Mouse (Mus musculus): Measurements from ENCODE around the gene Zfp85. TPM values are rescaled to one million over a fixed set of nuclear protein-coding genes. Genes with fewer than 3 reads are reported as not detected.
"Not testable (repeated sequence)": the region's sequence is repeated elsewhere in the genome, so short reads cannot be mapped to it uniquely, and the experiment has no call there.

The Zfp85 gene
- 1 to 10 TPM; 1.9 to 2.1 TPM for total RNA-seq (2021)
- long read RNA-seq, experiment 1, partial matches to known transcripts = 0 of 3 reads
- long read RNA-seq, experiment 1, other reads (novel, unspliced or antisense) = 0 of 3 reads
- long read RNA-seq, experiment 2, partial matches to known transcripts = 0 of 1 reads
- long read RNA-seq, experiment 2, other reads (novel, unspliced or antisense) = 1 of 1 reads

DNA sequence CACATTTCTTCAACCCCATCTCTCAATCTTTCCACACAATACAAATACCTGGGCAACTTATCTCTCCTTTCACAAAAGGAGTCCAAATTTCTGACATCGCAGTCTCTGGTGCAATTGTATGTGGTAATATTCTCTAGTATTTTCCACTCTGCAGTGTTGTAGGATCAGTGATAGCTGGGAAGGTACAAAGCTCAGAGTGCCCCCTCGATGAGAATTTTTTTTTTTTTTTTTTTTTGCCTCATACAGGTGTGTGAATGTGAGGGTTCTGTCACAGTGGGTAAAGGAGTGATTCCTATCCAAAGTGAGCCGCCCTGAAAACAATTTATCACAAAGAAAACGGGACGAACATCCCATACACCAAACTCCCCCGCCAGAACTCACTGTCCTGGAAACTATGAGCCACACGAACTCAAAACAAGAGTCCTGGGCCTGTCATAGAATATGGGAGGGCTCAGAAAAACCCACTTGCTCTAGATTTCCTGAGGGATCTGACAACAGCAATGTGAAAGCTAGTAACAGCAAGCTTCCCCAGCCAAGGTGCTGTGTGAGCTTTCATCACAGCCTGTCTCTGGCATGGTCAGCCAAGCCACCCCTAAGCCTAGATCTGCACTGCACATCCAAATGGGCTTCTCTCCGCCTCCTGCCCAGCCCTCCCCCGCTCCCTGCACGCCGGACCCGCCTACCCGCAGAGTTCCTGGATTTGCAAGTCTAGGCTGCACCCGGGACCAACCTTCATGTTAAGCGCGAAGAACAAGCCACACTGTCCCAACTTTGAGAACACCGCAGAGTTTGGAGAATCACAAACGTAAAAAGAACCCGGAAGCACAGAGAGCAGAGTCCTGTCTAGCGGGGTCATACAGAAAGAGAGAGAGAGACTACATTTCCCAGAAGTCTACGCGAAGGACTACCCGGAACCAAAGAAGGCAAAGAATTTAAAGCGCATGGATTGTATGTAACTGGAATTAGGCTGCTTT is at the start of gene Zfp85:
TSS of gene Zfp85 (minus strand) at position 896 of the 974 bp plus-strand sequence.
- peak; percentile 52 for DNase-seq

DNA sequence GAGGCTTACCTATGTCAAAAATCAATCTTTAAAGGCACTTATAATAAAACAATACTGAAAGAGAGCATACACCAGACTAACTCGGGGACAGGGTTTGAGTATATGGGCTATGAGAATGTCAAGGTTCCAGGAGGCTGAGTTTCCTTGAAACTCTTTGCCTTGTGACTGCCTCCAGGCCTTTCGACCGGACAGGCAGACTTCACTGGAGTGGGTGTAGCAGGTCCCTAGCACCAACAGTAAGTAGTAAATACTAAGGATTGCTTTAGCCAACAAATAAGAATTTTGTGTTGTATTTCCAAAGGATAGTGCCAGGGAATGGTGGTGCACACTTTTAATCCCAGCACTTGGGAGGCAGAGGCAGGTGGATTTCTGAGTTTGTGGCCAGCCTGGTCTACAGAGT is 44.1 kb upstream of the Zfp85 start:
- DNase-seq = not testable (repeated sequence)

DNA sequence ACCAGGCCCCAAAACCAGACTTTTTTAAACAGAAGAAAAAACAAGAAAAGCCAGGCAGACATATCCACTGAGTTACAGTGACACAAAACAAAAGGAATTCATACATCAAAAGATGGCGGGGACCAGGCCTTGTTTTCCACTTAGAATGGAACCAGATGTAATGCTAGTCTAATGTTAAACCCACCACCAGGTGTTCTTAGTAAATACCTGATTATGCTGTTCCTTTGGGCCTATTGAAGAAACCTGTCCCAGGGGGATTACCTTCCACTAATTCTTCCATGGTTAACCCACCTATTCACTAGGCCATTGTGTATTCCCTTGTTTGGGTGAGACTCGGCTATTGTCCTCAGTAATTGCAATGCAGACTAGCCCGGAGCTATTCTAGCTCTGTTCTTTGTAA is 43.6 kb upstream of the Zfp85 start:
- DNase-seq = no peak

DNA sequence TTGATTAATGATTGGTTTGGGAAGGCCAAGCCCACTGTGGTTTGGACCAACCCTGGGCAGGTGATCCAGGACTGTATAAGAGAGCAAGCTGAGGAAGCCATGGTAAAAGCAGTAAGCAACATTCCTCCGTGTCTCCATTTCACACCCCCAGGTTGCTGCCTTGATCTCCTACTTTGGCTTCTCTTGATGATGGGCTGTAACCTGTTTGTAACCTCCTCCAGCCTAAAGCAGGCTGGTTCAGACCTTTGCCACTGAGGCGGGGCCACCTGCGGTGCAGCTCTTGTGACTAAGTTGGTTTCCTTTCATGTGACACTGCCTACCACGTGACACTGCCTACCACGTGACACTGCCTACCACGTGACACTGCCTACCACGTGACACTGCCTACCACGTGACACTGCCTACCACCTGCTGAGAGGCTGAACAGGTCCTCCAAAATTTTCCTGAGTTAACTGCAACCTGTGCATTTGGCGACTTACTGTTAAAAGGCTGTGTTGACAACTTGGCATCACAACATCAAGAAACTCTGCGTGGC is 37.0 kb upstream of the Zfp85 start:
- no peak for DNase-seq

DNA sequence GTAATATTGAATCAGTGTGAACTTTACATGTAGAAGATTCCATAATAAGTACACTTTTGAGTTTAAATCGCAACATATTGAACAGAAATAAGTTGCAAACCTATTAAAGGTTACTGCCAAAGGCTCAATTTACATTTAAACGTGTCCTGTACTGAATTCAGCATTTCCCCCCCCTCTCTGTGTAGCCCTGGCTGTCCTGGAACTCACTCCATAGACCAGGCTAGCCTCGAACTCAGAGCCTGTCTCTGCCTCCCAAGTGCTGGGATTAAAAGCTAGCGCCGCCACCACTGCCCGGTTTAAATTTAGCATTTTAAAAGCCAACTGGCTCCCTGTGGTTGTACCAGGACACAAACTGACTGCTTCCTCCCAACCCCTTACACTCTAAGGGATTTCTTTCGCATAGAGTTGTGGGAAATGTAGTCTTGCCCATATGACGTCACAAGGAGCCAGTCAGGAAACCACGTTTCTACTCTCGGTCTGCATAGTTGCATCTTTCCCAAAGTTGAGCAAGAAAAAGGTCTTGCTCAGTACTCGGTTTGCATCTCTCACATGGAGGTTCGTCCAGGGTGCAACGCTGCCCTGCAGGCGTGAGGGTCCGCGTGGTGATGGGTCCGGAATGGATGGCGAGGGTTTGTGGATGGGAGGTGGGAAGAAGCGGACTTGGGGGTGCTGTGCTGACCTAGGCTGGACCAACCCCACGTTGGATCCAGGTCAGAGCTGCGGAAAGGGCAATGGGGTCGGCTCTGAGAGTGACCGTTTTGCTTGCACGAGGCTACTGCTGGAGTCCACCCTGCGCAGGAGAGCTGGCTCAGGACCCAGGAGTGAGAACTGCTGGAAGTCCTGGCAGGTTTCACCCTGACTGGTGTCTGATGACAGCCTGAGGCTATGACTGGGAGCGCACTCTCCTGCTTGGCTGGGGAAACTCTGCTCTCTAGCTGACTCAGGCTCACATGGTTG is 24.5 kb upstream of the Zfp85 start, which contains the start of gene Zfp493:
TSS of gene Zfp493 (plus strand) at position 429 of the 957 bp plus-strand sequence.
- peak; percentile 52 for DNase-seq

DNA sequence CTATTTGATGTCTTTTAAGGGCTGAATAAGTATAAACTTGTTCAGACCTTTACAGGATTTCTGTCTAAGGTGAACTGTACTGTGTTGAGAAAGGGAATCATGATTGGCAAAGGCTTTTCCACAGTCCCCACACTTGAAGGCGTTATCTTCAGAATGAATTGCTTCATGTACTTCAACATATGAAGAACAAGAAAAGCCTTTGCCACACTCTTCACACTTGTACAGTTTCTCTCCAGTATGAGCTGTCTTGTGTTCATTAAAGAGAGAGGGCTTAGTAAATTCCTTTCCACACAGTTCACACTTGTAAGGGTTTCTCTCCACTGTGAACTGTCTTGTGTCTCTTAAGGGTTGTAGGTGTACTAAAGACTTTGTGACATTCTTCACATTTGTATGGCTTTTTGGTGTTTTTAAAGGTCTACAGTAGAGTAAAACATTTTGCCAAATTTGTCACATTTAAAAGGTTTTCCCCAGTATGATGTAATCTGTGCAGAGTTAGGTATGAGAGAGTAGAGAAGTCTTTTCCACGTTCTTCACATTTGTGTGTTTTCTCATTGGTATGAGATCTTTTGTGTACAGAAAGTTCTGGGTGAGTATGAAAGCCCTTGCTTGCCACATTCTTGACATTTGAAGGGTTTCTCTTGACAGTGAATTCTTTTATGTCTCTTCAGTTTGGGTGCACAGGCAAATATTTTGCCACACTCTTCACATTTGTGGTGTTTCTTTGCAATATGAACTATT is 8.2 kb upstream of the Zfp85 start:
- no peak for DNase-seq

DNA sequence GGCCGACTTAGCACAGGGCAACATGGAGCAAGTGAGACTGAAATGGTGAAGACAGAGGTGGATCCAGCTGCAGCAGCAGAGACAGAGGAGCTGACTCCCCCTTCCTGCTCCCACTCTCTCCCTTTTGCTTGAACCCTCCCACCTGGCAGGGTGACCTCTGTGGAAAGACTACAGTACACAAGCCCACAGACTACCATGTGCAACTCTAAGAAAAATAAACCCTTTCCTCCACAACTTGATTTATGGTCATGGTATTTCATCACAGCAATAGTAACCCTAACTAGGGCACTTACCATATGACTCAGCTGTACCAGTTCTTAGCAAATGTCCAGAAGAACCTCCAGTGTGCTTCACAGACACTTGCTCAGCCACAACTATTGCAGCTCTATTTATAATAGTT is 4.9 kb upstream of the Zfp85 start:
- DNase-seq = no peak

DNA sequence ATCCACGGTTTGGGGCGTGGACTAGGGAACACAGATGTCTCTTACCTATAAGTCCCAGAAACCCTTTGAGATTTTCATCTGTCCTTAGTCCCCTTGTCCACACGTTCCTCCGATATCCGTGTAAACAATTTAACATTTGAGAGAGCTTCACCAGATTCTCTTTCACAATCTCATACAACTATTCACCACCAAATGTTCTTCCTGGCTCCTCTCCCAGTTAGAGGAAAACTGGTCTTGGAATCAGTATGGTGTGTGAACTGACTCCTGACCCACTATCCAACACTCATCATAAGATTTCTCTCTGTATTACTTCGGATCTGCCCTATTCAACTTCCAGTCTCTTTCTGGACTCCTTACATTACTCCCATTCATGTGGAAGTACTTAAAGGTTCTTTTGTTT is 733 bp upstream of the Zfp85 start:
- no peak for DNase-seq

DNA sequence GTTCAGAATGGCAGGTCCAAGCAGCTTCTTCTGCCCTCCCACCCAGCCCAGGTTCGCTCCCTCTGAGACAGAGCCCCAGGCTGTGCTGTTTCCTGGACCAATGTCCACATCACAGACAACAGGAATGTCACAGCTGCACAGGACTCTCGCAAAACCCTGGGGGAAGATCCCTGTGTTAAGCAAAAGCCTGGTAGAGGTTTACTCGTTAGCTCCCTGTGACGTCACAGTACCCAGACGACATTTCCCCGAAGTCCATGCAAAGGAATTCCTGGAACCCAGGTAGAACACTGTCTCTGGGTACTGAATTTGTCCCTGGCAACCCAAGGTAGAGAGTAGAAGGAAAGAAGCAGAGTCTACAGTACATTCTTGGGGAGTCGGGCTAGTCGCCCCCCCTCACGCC is 11.1 kb downstream of the Zfp85 start:
- no peak for DNase-seq

DNA sequence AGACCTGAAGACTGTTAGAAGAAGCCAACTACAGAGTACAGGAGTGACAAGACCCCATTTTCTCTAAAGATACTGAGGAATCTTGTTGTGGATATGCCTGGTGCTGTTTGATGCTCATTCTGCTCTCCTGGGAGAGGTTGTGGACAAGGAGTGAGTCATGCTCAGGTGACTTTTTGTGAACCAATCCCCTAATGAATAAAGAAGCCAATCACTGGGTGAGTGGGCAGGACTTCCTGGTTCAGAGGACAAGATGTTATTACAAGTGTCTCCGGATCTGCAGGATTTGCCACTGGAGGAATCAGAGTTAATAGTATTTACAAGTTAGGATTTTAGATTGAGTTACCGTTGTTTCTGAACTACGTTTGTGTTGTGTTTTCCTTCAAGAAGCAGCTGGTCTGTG is 12.1 kb downstream of the Zfp85 start:
- no peak for DNase-seq

DNA sequence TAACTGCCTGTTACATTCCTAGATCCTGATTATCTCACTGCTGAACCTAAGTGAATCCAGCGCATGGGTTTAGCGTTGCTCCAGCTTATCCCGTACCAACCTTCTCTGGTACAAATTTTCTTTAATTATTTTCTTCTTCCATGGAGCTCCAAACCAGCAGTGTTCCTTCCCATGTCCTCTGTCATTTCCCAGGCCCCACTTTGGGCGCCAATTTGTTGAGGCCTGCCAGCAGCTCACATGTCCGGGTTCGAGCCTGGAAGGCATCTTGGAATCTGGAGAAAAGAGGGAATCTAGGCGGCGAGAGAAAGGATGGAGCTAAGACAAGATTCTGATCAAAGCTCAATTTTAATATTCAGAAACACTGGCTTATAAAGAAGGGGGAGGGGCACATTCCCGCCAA is 20.6 kb downstream of the Zfp85 start:
- not testable (repeated sequence) for DNase-seq

DNA sequence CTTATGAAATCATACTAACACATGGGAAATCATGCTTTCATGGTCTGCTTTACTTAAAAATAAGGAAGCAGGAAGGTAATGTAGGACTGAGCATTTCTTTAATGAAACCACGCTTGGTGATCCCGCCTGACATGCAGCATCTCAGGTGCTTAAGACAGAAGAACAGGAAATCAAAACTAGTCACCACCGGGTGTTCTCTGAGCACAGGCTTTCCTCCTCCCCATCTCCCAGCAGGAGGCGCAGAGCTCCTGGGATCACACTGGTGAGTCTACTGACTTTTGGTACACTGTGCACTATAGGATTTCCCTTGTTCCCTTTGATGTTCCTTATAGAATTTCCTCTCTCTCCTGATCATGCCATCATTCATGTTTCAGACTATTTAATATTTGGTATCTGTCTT is 25.6 kb downstream of the Zfp85 start:
- not testable (repeated sequence) for DNase-seq

DNA sequence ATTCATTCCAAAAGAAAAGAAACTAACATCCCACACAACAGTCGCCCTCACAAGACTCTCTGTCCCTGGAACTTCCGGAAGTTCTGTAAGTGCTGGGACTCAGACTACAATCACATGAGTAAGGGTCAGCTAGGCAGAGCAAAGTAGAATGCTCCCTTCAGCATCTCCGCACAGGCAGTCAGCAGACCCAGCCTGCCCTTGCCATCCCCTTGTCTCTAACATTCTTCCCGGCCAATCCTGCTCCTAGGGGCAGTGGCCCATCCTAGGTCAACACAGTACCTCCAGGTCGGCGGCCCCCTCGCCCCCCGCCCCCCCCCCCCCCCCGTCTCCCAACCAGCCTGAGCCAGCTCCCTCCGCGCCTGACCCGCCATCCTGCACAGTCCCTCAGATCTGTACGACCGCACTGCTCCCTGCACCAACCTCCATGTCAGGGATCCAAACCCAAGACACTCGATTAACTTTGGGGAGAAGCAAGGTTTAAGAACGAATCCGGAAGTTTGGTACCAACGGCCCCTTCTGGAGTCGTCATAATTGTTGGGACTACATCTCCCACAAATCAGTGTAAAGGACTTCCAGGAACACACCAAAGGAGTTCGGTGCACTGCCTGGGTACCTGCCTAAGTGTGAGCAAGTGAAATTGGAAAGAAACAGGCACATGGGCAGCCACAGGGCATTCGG is 26.2 kb downstream of the Zfp85 start, which contains the start of gene Zfp65:
TSS of gene Zfp65 (minus strand) at position 533 of the 678 bp plus-strand sequence.
- DNase-seq = peak; percentile 12

DNA sequence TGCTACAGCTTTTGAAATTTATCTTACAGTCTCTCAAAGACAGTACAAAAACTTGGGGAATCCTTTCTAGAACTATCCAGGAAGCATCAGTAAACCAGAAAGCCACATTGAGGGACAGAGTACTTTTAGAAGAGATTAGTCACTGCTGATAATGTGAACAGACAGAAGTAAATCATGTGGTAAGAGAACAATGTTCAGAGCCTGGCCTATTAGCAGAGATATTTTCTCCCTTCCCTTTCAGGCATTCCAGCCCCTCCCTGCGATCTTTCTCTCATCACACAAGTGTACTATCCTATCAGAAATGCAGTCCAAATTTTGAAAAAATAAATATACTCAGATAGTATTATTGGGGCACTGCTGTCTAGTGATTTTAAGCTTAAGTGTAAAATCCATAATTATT is 26.9 kb downstream of the Zfp85 start:
- no peak for DNase-seq

DNA sequence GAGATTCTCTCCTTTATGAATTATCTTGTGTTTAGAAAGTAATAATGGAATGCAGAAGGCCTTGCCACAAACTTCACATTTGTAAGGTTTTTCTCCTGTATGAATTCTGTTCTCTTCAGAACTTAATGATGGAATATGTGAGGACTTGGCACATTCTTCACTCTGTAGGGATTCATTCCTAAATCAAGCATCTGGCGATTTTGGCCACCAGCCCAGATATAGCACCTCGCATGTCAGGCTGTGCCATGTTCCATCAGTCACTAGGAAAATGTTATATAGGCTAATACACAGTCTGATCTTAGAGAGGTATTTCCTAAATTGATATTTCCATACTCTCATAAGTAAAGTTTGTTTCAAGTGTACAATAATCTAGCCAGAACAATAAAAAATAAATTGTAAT is 29.7 kb downstream of the Zfp85 start:
- DNase-seq = not testable (repeated sequence)

DNA sequence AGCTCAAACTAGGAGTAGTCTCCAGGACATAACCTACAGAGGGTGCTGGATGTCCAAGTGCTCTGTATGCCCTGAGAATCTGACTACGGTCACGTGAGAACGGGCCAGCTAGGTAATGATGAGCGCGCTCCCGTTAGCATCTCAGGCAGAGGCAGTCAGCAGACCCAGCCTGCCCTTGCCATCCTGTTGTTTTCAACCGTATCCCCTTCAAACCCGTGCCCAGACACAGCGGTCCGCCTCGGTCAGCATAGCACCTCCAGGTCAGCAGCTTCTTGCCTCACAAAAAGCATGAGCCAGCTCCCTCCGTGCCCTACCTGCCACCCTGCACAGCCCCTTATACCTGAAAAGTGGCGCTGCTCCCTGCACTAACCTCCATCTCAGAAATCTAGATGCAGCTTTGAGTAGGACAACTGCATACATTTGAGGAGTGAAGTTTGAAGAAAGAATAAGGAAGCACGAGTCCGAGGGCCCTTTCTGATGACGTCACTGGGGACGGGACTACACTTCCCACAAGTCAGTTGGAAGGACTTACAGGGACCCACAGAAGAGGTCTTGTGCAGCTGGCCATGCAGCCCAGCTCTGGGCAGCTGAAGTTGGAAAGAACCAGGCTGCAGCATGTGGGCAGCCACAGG is 31.1 kb downstream of the Zfp85 start:
- peak; percentile 78 for DNase-seq

Measured in gastrocnemius, postnatal 10 days (tissue).